Mouse (Mus musculus) heart, postnatal 0 days (tissue): Measurements from ENCODE around the gene Zc3h8. TPM values are rescaled to one million over a fixed set of nuclear protein-coding genes. Genes with fewer than 3 reads are reported as not detected.

Experiments used
- ATAC-seq: fragments of 200-750 bp; cut with Nextera tagmentation; 2 replicates; pipeline ENCODE4 v1.8.0; 2017; ENCODE audit warnings: low read depth, moderate number of reproducible peaks, moderate library complexity; ENCODE audit not compliant: insufficient read depth
- DNase-seq: peaks from one replicate; pipeline ENCODE4 v3.0.0-alpha.2; 2016; ENCODE audit warnings: low spot score
- H3K27ac ChIP-seq: fragments of 300-500 bp; sonication (generic); 2 replicates; pipeline ENCODE4 v1.5.1; 2014; ENCODE audit warnings: low read depth, mild to moderate bottlenecking
- H3K27me3 ChIP-seq: fragments of 300-500 bp; sonication (generic); 2 replicates; pipeline ENCODE4 v1.6.1; 2014; ENCODE audit warnings: low read length, mixed read lengths; ENCODE audit not compliant: control insufficient read depth, insufficient read depth
- H3K36me3 ChIP-seq: fragments of 300-500 bp; sonication (generic); replicated peaks from 2 replicates; pipeline ENCODE4 v1.6.1; 2014; ENCODE audit warnings: low read length, mixed read lengths; ENCODE audit not compliant: control insufficient read depth, insufficient read depth
- H3K4me1 ChIP-seq: fragments of 300-500 bp; sonication (generic); 2 replicates; pipeline ENCODE4 v1.6.1; 2014; ENCODE audit warnings: antibody characterized with exemption; ENCODE audit not compliant: control insufficient read depth, insufficient read depth
- H3K4me2 ChIP-seq: fragments of 300-500 bp; sonication (generic); 2 replicates; pipeline ENCODE4 v1.6.1; 2014; ENCODE audit warnings: low read depth, mild to moderate bottlenecking, low read length, moderate library complexity
- H3K4me3 ChIP-seq: fragments of 300-500 bp; sonication (generic); 2 replicates; pipeline ENCODE4 v1.5.1; 2014; ENCODE audit warnings: low read depth, low read length
- H3K9ac ChIP-seq: fragments of 300-500 bp; sonication (generic); replicated peaks from 2 replicates; pipeline ENCODE4 v1.6.1; 2014; ENCODE audit warnings: low read depth, low read length, mixed read lengths
- H3K9me3 ChIP-seq: fragments of 300-500 bp; sonication (generic); replicated peaks from 2 replicates; pipeline ENCODE4 v1.6.1; 2016; ENCODE audit warnings: low read length; ENCODE audit not compliant: control insufficient read depth
- CTCF ChIP-seq: IDR thresholded peaks from 2 replicates; pipeline ENCODE4 v1.5.1; 2016; ENCODE audit warnings: antibody characterized with exemption, control low read depth, low read depth
- EP300 ChIP-seq: IDR thresholded peaks from 2 replicates; pipeline ENCODE4 v1.6.1; 2016; ENCODE audit warnings: antibody characterized with exemption, low read depth
- WGBS: fragments of 180-500 bp; shearing (Covaris S2); extraction: QIAGEN DNeasy Blood & Tissue Kit; methylation state at CpG from one replicate; pipeline ENCODE4 v1.1.7; 2014; 5-methylcytosine and 5-hydroxymethylcytosine counted together
- polyA plus RNA-seq: library from polyadenylated mRNA; unstranded; fragments of >200 nt; fragmentation: Nextera tagmentation; extraction: Ambion mirVana; gene quantifications from 2 replicates; pipeline ENCODE4 v1.2.1, GENCODE M21; 2015
- total RNA-seq: library from RNA; depleted of rRNA; stranded (reverse); fragments of >200 nt; gene quantifications from 2 replicates; pipeline ENCODE4 v1.2.3, GENCODE M21; 2014; ENCODE audit warnings: low replicate concordance

Gene Zc3h8
- total and polyA plus RNA-seq, 2 experiments from 2014 or later: 1.4 to 6.8 TPM

- ATAC-seq (no peak), DNase-seq (no peak)
- H3K4me3 ChIP-seq: no peak overlapping the region
- WGBS: 60% methylated on average over 4 of the region's 4 CpGs
- no peaks in the 10 kb centered on the region for H3K36me3 ChIP-seq
- H3K4me2 ChIP-seq: no peak overlapping the region
- no peak overlapping the region for H3K27ac ChIP-seq
- H3K4me1 ChIP-seq: no peaks in the 10 kb centered on the region
- no peak overlapping the region for H3K9ac ChIP-seq
- no peaks in the 10 kb centered on the region for H3K27me3 ChIP-seq
- TF ChIP-seq EP300: no peak
- TF ChIP-seq CTCF: no peak
- no peaks in the 10 kb centered on the region for H3K9me3 ChIP-seq
Measured at GRCm38 (mm10) chr2:128914978-128915377, 28.9 kb downstream of the Zc3h8 start.

GRCm38 (mm10) chr2:128903661-128904060 is 40.2 kb downstream of the Zc3h8 start:
- no peaks in the 10 kb centered on the region for H3K36me3 ChIP-seq
- H3K4me3 ChIP-seq: no peak overlapping the region
- 70% methylated on average over 3 of the region's 3 CpGs for WGBS
- ATAC-seq: no peak
- H3K4me1 ChIP-seq: no peaks in the 10 kb centered on the region
- TF ChIP-seq EP300 (no peak), CTCF (no peak)
- no peaks in the 10 kb centered on the region for H3K27me3 ChIP-seq
- H3K9me3 ChIP-seq: peaks cover 3% of the 10 kb centered on the region; the same call in 1 of the 2 replicates
- H3K27ac ChIP-seq: no peak overlapping the region
- H3K9ac ChIP-seq: no peak overlapping the region
- DNase-seq: no peak
- no peak overlapping the region for H3K4me2 ChIP-seq

- 80% methylated on average over 6 of the region's 6 CpGs for WGBS
- no peak overlapping the region for H3K4me3 ChIP-seq
- peaks cover 3% of the 10 kb centered on the region; the same call in 1 of the 2 replicates for H3K9me3 ChIP-seq
- H3K27me3 ChIP-seq: no peaks in the 10 kb centered on the region
- DNase-seq (no peak), ATAC-seq (no peak)
- no peaks in the 10 kb centered on the region for H3K4me1 ChIP-seq
- H3K4me2 ChIP-seq: no peak overlapping the region
- H3K27ac ChIP-seq: no peak overlapping the region
- no peaks in the 10 kb centered on the region for H3K36me3 ChIP-seq
- TF ChIP-seq EP300 (no peak), CTCF (no peak)
- no peak overlapping the region for H3K9ac ChIP-seq
Measured at GRCm38 (mm10) chr2:128902843-128903242, 41.0 kb downstream of the Zc3h8 start.

- TF ChIP-seq CTCF (no peak), EP300 (no peak)
- no peaks in the 10 kb centered on the region for H3K36me3 ChIP-seq
- DNase-seq (no peak), ATAC-seq (peak; percentile 53; the same call in 1 of the 2 replicates)
- no peak overlapping the region for H3K27ac ChIP-seq
- 0 out of 2 replicates have a peak, but pooled peaks cover 4% of the 10 kb centered on the region for H3K4me1 ChIP-seq
- H3K9ac ChIP-seq: no peak overlapping the region
- 4% methylated on average over 34 of the region's 37 CpGs for WGBS
- peak overlapping the region; percentile 71 for H3K4me2 ChIP-seq
- no peaks in the 10 kb centered on the region for H3K9me3 ChIP-seq
- H3K4me3 ChIP-seq: peak overlapping the region; percentile 36
- no peaks in the 10 kb centered on the region for H3K27me3 ChIP-seq
Measured at GRCm38 (mm10) chr2:128892180-128892721, 51.6 kb downstream of the Zc3h8 start.

GRCm38 (mm10) chr2:128890661-128891335 is 53.1 kb downstream of the Zc3h8 start:
- H3K4me1 ChIP-seq: 0 out of 2 replicates have a peak, but pooled peaks cover 4% of the 10 kb centered on the region
- H3K9me3 ChIP-seq: no peaks in the 10 kb centered on the region
- no peaks in the 10 kb centered on the region for H3K36me3 ChIP-seq
- no peaks in the 10 kb centered on the region for H3K27me3 ChIP-seq
- H3K4me3 ChIP-seq: no peak overlapping the region
- DNase-seq (no peak), ATAC-seq (no peak)
- H3K9ac ChIP-seq: no peak overlapping the region
- no peak overlapping the region for H3K4me2 ChIP-seq
- WGBS: 84% methylated on average over 4 of the region's 4 CpGs
- no peak overlapping the region for H3K27ac ChIP-seq
- no peak for TF ChIP-seq EP300
